Mouse (Mus musculus) embryo, embryonic 10 days (tissue): Measurements from ENCODE around the gene Ttll9.

Experiments
- DNase-seq: peaks from one replicate; pipeline ENCODE4 v3.0.0-alpha.2; 2015; ENCODE audit warnings: low spot score

Ttll9 gene

GRCm38 (mm10) chr2:152962091-152962793 lies at the start of gene Ttll9:
Ttll9 (plus strand) TSS chr2:152962485.
- DNase-seq = peak; percentile 96

GRCm38 (mm10) chr2:152913471-152913870 lies 48.8 kb upstream of the Ttll9 start:
- DNase-seq = no peak

GRCm38 (mm10) chr2:152914310-152915120 lies 47.8 kb upstream of the Ttll9 start:
- peak; percentile 95 for DNase-seq

- DNase-seq = no peak
Measured at GRCm38 (mm10) chr2:152915453-152915852, 46.8 kb upstream of the Ttll9 start.

- DNase-seq = no peak
Measured at GRCm38 (mm10) chr2:152916111-152916510, 46.2 kb upstream of the Ttll9 start.

- DNase-seq = no peak
Measured at GRCm38 (mm10) chr2:152917671-152918070, 44.6 kb upstream of the Ttll9 start.

GRCm38 (mm10) chr2:152922376-152922775 lies 39.9 kb upstream of the Ttll9 start:
- DNase-seq = peak; percentile 56

GRCm38 (mm10) chr2:152923621-152924020 lies 38.7 kb upstream of the Ttll9 start:
- DNase-seq = no peak

GRCm38 (mm10) chr2:152924128-152924527 lies 38.2 kb upstream of the Ttll9 start:
- DNase-seq = no peak

GRCm38 (mm10) chr2:152924543-152924942 lies 37.7 kb upstream of the Ttll9 start:
- DNase-seq = no peak

- peak; percentile 90 for DNase-seq
Measured at GRCm38 (mm10) chr2:152925189-152925872, 37.0 kb upstream of the Ttll9 start.

- no peak for DNase-seq
Measured at GRCm38 (mm10) chr2:152926896-152927295, 35.4 kb upstream of the Ttll9 start.

- DNase-seq = no peak
Measured at GRCm38 (mm10) chr2:152927371-152927770, 34.9 kb upstream of the Ttll9 start.

- DNase-seq = no peak
Measured at GRCm38 (mm10) chr2:152928219-152928987, 33.9 kb upstream of the Ttll9 start.

GRCm38 (mm10) chr2:152928988-152929370 lies 33.3 kb upstream of the Ttll9 start:
- no peak for DNase-seq

GRCm38 (mm10) chr2:152930276-152930675 lies 32.0 kb upstream of the Ttll9 start:
- no peak for DNase-seq

GRCm38 (mm10) chr2:152931456-152932160 lies 30.7 kb upstream of the Ttll9 start:
- no peak for DNase-seq

- DNase-seq = no peak
Measured at GRCm38 (mm10) chr2:152933048-152933447, 29.2 kb upstream of the Ttll9 start, which contains the start of gene Foxs1. Foxs1 (minus strand) TSS chr2:152933208.

- peak; percentile 83 for DNase-seq
Measured at GRCm38 (mm10) chr2:152933614-152934013, 28.7 kb upstream of the Ttll9 start.

- peak; percentile 83 for DNase-seq
Measured at GRCm38 (mm10) chr2:152939846-152940245, 22.4 kb upstream of the Ttll9 start.

GRCm38 (mm10) chr2:152941106-152941505 lies 21.2 kb upstream of the Ttll9 start:
- no peak for DNase-seq
